Mouse (Mus musculus) MEL-GATA-1-ER (cell line): ENCODE measurements around the gene Ankrd65.

Source experiments
- DNase-seq: peaks from one replicate; pipeline ENCODE4 v3.0.0-alpha.2; 2012; ENCODE audit warnings: low read depth; ENCODE audit errors: extremely low read depth

Ankrd65 gene

DNA sequence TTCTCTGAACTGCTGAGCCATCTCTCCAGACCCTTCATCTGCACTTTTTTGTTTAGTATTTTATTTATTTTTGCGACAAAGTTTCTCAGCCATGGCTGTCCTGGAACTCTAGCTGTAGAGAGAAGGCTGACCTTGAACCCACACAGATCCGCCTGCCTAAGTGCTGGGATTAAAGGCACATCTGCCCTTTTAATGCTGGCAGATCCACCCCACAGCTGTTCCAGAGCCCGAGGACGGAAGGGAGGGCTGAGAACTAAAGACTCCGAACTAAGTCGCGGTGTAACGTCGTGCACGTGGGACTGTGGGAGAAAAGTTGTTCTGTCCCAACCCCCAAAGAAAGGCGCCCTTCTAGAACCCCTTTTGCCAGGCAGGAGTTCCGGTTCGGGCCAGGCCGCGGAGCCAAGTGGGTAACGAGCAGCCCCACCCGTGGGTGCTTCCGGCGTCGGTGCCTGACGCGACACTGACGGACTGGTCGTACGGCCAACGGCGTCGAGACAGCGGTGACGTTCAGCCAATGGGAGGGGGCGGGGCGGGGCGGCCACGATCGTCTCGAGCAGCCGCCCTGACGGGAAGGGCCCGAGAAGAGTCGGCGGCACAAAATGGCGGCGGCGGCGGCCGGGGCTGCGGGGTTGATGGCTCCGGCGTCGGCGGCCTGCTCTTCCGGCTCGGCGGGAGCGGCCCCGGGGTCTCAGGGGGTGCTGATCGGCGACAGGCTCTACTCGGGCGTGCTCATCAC, 21.9 kb downstream of the Ankrd65 start, which contains the start of gene Ccnl2:
Gene Ccnl2, plus strand, starts transcription at position 561 of the 736 bp plus-strand sequence.
- peak; percentile 93 for DNase-seq

DNA sequence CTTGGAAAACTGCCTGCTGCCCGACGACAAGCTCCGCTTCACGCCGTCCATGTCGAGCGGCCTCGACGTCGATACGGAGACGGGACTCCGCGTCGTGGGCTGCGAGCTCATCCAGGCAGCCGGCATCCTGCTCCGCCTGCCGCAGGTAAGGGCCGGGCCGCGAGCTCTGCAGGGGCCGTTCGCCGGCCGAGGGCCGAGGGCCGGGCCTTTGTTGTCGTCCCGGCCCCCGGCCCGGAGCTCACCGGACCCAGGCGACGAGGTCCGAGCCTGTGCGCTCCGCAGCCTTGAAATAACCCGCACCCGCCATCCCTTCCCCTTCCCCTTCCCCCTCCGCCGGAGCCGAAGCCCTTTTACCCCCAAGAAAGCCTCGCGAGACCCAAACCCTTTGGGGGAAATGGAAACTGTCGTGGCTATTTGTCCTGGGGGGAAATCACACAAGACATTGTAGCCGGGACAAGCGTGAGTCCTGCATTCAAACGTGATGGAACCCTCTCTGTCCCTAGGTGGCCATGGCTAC, 22.5 kb downstream of the Ankrd65 start:
- no peak for DNase-seq

DNA sequence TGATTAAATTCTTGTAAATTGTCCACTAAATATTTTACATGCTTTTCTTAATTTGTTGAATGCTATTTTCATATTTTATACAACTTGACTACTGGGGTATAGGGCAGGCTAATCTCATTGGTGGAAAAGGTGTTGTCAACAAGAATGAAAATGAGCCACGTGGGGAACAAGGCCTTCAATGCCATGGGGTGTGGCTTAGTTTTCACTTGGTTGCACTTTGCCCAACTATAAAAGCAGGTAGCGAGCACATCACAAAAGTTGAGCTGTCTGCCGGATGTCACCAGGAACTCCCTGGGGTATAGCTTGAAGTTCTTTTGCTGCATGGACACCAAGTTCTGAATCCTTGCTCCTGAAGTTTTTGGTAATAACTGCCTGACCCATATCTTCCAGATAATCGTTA, 27.3 kb downstream of the Ankrd65 start:
- DNase-seq, result no peak

DNA sequence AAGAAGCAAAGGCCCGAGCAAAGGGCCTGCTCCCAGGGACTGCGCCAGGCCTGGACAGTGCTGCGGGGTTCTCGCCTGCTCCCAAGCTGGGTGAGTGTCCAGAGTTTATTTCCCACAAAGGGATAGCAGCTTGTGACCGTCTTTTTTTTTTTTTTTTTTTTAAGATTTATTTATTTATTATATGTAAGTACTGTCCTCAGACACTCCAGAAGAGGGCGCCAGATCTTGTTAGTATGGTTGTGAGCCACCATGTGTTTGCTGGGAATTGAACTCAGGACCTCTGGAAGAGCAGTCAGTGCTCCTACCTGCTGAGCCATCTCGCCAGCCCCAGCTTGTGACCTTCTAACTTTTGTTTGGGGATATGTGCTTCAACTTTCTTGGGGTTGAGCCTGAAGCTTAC, 30.8 kb downstream of the Ankrd65 start:
- DNase-seq, result no peak

DNA sequence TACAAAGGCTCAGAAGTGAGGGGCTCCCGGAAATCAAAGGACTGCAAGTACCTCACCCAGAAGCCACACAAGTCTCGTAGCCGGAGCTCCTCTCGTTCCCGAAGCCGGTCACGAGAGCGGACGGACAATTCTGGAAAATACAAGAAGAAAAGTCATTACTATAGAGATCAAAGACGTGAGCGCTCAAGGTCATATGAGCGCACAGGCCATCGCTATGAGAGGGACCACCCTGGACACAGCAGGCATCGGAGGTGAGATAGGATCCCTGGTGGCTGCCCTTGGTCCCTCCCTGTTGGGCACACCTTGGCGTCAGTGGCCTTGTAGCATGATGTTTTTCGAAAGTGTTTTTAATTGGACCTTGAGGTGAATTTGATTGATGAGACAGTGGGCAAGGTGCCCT, 33.2 kb downstream of the Ankrd65 start:
- DNase-seq, result no peak

DNA sequence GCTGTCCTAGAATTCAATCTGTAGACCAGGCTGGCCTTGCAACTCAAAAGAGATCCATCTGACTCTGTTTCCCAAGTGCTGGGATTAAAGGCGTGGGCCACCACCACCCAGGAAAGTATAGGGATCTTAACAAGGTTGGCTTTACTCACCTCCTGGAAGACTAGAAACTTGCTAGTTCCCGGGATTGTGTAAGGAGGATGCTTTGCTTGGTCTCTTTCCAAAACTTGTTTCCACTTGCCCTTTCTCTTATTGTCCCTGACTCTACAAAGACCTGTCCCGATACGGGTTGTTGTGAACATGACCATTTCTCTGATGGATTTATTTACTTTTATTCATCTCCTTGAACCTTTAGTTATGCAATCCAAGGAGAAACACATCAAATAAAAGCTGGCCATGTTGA, 39.6 kb downstream of the Ankrd65 start:
- DNase-seq, result no peak

DNA sequence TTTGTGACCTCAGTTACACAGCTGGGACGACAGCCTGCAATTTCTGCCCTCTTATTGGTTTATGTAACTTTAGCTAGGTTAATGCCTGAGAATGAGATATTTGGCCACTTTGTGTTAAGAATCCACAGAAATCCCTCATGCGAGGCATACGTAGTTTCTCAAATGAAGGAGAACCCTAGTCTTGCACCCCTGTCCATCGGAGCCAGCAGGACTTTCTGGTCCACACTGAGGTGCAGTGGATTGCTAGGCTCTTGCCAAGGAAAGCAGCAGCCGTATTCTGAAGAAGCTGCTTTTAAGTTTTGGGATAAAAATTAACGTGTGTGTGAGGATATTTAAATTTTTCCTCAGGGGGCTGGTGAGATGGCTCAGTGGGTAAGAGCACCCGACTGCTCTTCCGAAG, 40.4 kb downstream of the Ankrd65 start:
- peak; percentile 32 for DNase-seq

DNA sequence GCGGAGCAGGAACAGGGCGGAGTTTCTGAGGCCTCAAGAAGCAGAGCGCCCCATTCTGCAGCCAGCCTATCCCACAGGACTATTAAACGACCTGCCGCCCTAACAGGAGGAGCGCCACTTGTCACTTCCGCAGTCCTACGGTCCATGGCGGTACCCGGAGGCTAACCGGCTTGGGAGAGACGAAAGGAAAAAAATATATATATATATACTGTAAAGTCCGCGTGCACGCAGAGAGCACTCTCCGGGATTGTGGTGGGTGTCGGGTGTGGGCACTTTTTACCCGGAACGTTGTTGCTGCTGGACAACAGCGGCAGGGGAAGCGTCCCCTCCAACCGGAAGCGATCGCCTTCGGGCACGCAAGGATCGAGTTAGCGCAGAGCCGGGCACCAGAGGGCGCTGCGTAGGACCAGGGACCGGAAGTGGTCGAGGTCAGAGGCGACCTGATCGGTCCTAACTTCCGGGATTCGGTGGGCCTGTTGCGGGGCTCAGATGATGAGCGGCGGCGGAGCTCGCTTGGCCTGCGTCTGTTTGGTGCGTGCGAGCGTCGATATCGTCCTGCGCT, 41.0 kb downstream of the Ankrd65 start, which contains the start of gene Aurkaip1:
Gene Aurkaip1, plus strand, starts transcription at position 68 of the 562 bp plus-strand sequence.
- peak; percentile 90 for DNase-seq

DNA sequence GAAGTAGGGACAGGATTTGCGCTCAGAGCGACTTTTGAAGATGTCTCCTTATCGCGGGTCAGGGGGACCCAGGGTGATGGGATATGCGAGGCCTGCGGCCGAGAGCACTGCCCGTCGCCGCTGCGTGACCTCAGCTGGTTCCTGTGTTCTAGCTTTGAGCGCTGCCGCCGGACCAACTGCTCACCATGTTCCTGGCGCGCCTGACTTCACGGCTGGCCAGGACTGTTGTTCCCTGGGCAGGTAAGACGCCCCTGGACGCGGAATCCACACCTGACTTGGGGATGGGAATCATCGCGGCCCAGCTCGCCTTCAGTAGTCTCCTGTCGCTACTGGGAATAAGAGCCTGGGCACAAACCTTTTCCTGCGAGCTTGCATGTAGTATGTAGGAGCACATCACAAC, 41.6 kb downstream of the Ankrd65 start:
- DNase-seq, result no peak

DNA sequence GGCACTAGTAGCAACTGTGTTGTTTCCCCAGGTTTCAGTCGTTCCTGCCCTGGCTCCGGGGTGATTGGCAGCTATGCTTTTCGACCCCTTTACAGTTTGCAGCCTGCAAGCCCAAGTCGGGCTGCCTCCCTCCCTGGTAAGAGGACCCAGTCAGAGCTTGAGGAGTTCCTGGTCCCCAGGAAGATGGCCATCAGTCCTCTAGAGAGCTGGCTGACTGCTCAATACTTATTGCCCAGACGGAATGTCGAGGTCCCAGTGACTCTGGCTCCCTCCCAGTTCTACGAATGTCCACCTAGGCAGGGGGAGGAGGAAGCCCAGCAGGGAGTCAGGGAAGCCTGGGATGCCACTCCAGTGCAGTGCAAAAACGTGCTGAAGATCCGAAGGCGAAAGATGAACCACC, 42.1 kb downstream of the Ankrd65 start:
- DNase-seq, result no peak

DNA sequence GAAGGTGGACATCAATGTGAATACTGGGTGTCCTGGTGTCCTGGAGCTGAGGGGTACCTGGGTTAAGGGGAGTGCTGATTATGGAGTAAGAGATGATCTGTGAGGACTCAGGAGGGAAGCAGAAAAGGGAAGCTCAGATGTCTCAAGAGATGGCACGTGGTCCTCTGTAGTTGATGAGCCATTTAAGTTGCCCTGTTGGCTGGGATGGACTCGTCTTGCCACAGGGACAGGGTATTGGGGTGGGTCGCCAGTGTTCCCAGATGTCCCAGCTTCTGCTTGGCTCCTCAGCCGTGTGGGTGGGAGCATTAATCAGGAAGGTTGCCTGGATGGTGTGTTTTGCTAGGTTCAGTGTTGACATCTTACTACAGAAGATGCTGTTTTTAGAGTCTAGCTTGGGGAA, 43.0 kb downstream of the Ankrd65 start:
- no peak for DNase-seq

DNA sequence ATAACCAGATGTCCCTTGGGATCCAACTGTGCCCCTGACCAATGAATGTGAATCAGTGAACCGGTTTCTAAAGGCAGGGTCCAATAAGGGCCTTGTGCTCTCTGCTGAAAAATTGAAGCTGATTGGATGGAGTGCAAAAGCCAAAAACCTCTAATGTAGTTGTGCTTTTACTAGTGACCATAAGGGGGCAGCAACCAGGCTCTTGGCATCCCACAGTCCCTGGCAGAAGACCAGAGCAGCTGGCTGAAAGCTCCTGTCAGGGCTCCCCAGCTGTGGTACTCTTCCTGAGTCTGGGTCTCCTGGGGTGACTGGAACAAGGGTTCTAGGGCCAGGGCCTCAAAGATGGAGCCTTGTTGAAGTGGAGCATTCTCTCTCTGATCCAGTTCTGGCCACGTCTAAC, 43.6 kb downstream of the Ankrd65 start:
- peak; percentile 74 for DNase-seq

DNA sequence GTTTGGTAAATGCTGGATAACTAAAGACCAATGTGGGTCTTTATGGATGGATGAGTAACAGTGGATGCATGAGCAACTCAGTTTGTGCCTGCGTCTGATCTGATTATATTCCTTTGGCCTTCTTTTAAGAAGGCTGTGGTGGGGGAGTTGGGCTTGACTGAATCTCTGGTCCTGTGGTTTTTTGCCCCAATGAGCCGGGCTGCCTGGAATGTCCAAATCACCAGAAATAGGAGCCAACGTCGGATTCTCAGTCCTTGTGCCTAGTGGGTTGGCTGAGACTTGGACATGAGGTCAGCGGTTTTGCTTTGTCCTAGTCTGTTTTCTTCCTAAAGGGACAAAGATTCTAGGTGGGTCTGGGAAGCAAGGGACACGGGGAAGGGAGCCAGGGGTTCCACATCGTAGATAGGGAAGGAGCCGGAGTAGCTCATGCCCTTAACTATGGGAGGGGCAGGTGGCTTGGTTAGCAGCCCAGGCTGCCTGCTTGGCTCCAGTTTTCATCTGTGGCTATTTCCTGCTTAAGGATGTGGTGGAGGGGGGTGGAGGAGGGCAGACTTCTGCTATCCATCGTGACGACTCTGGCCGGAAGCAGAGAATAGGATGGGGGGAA, 47.3 kb downstream of the Ankrd65 start:
- no peak for DNase-seq

DNA sequence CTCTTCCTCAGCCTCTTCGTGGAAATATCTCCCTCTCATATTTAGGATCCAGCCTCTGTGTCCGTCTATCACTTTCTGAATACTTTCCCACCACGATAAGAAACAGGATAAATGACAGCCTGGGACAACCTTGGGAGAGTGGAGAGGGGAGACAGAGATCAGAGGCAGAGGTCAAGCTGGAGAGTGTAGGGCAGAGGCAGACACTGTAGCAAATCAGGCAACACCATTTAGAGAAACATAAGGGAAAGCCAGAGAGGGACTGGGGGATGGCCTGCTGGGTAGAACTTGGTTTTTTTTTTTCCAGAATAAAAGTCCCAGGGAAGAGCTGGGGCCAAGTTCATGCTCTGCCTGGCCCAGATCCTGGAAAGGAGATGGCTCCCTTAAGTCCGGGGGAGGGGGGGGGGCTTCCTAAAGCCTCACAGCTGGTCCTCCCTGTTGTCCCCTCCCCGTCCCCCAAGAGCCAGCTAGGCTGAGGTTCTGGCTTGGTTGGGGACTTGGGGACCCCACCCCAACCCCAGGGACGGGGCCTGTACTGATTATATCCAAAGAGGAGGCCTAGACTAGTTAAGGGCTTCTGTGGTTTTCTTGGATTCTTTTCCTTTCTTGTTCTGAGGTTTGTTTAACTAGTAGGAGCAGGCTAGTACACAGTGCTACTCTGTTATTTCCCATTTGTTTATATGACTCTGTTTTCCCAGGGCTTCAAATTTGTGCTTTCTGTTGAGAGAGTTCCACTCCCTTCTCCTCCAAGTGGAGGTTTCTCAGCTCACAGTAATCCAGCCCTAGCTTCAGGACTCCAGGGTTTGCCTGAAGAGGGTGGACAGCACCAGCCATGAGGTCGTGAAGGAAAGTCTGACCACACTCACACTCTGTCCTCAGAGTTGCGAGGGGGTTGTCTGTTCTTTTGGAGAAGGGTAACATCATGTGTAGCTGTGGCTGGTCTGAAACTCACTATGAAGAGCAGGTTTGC, 48.2 kb downstream of the Ankrd65 start:
- DNase-seq, result no peak

DNA sequence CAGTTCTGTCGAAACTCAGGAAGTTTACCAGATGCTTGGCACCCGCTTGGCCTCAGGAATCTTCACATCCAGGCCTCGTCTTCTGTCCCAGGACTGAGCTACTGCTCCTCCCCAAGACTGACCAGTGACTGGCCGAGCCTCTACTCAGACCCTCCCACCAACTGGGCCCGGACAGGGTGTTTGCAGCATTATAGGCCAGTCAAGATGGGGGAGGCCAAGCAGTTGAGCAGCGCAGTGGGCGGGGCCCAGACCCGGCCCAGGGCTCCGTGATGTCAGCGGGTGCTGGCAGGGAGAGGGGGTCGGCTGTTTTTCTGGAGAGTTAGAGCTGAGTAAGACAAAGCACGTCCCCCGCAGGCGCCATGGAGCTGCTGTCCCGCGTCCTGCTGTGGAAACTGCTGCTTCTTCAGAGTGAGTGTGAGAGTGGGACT, 49.3 kb downstream of the Ankrd65 start, which contains the start of gene Mxra8:
Gene Mxra8, plus strand, starts transcription at position 198 of the 428 bp plus-strand sequence.
- no peak for DNase-seq

DNA sequence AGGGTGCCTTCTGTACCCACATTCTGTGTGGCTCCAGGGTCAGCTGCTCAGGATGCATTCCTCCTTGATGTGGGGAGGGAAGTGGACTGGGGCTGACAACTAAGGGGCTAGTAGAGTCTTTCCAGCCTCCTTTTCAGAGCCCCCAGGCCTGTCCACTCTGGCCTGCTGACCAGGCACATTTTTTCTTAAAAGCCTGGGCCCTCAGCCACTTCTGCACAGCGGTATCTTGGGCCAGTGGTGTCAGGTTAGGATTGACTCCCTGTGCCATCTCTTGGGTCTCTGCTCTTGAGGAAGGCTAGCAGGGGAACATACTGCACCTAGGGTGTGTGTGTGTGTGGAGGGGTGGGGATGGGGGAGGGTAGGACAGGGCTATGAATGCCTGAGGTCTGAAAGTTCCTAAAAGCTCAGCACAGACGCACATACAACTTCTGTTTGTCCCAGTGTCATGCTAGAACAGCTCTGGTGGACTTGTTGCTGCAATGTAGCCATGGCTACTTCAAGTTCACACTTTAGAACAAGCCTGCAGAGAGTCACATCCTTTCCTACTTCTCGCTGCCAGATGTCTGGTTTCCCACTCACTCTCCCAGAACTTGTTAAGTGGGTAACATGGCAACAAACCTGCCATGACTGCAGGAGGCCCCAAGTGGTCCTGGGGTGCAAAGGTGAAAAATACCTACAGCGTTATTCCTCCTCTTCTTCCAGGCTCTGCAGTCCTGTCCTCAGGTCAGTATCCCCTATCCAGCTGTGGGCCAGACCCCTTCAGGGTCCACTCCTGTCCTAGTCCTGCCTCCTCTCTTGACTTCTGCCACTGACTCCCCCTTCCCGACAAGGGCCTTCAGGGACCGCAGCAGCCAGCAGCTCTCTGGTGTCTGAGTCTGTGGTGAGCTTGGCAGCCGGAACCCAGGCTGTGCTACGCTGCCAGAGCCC, 50.1 kb downstream of the Ankrd65 start:
- DNase-seq, result no peak

DNA sequence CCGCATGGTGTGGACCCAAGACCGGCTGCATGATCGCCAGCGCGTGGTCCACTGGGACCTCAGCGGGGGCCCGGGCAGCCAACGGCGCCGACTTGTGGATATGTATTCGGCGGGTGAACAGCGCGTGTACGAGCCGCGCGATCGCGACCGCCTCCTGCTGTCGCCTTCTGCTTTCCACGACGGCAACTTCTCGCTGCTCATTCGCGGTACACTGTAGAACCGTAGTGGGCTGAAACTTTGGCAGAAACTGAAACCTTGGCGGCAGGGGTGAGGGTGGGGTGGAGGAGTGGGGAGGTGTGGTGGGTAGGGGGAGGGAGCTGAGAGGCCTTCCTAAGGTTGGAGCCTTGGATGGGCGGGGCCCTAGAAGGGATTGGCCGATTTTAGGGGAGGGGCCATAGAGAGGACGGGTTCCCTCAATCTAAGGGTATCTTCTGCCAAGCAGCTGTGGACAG, 50.8 kb downstream of the Ankrd65 start:
- DNase-seq, result peak; percentile 66

DNA sequence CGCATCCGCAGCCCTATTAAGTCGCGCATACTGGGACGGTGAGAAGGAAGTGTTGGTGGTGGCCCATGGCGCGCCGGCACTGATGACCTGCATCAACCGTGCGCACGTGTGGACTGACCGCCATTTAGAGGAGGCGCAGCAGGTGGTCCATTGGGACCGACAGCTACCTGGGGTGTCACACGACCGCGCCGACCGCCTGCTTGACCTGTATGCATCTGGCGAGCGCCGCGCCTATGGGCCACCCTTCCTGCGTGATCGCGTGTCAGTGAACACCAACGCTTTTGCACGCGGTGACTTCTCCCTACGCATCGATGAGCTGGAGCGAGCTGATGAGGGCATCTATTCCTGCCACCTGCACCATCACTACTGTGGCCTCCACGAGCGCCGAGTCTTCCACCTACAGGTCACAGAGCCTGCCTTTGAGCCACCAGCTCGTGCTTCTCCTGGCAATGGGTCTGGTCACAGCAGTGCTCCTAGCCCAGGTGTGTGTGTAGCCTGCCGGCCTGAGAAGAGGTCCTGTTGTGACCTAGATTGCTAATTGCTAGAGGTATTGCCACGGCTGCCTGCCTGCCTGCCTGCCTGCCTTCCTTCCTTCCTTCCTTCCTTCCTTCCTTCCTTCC, 51.5 kb downstream of the Ankrd65 start:
- DNase-seq, result no peak

DNA sequence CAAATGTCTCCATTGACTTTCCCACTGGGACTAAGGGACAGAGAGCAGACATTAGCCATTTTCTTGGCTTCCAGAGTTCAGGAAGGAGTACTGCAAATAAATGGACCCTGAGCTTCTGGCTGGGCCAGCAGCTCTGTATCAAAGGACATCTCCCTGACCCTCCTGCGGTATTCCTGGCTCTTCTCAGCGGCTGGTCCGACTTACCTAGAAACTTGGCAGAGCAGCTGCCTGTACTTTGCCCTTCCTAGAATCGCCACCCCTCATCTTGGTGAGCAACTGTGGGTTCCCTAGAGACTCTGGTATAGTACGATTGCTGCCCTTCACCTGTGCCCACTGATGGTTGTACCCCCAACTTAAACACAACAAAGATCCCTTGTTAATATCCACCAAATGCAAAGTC, 53.0 kb downstream of the Ankrd65 start:
- no peak for DNase-seq
